Mouse (Mus musculus) forebrain, embryonic 14.5 days (tissue): ENCODE data around the gene Rab7. TPM values are rescaled to one million over a fixed set of nuclear protein-coding genes. Genes with fewer than 3 reads are reported as not detected.

Source experiments
- ATAC-seq: fragments of 200-750 bp; cut with Nextera tagmentation; 2 replicates; pipeline ENCODE4 v1.8.0; 2017; ENCODE audit warnings: mild to moderate bottlenecking, moderate library complexity
- DNase-seq: peaks from one replicate; pipeline ENCODE4 v3.0.0-alpha.2; 2015; ENCODE audit warnings: low spot score
- H3K27ac ChIP-seq: fragments of 300-500 bp; sonication (generic); 2 replicates; pipeline ENCODE4 v1.5.1; 2014; ENCODE audit warnings: low read depth, mild to moderate bottlenecking, control low read depth, low read length, moderate library complexity
- H3K27me3 ChIP-seq: fragments of 300-500 bp; sonication (generic); replicated peaks from 2 replicates; pipeline ENCODE4 v1.6.1; 2014; ENCODE audit warnings: low read length, control low read depth, mixed read lengths; ENCODE audit not compliant: control insufficient read depth, insufficient read depth
- H3K36me3 ChIP-seq: fragments of 300-500 bp; sonication (generic); 2 replicates; pipeline ENCODE4 v1.6.1; 2014; ENCODE audit warnings: low read length, control low read depth; ENCODE audit not compliant: control insufficient read depth, insufficient read depth
- H3K4me1 ChIP-seq: fragments of 300-500 bp; sonication (generic); 2 replicates; pipeline ENCODE4 v1.6.1; 2014; ENCODE audit warnings: antibody characterized with exemption, low read length, control low read depth; ENCODE audit not compliant: control insufficient read depth, insufficient read depth
- H3K4me2 ChIP-seq: fragments of 300-500 bp; sonication (generic); 2 replicates; pipeline ENCODE4 v1.6.1; 2014; ENCODE audit warnings: mild to moderate bottlenecking, control low read depth, low read length
- H3K4me3 ChIP-seq: fragments of 300-500 bp; sonication (generic); 2 replicates; pipeline ENCODE4 v1.5.1; 2014; ENCODE audit warnings: low read depth, low read length, control low read depth
- H3K9ac ChIP-seq: fragments of 300-500 bp; sonication (generic); 2 replicates; pipeline ENCODE4 v1.6.1; 2014; ENCODE audit warnings: mild to moderate bottlenecking, low read length, control low read depth, moderate library complexity
- H3K9me3 ChIP-seq: fragments of 300-500 bp; sonication (generic); replicated peaks from 2 replicates; pipeline ENCODE4 v1.6.1; 2016; ENCODE audit warnings: low read length, control low read depth, mixed read lengths; ENCODE audit not compliant: control insufficient read depth
- WGBS: fragments of 180-500 bp; shearing (Covaris S2); extraction: QIAGEN DNeasy Blood & Tissue Kit; methylation state at CpG from one replicate; pipeline ENCODE4 v1.1.7; 2014; 5-methylcytosine and 5-hydroxymethylcytosine counted together
- polyA plus RNA-seq: library from polyadenylated mRNA; unstranded; fragments of >200 nt; fragmentation: Nextera tagmentation; extraction: Ambion mirVana; gene quantifications from 2 replicates; pipeline ENCODE4 v1.2.1, GENCODE M21; 2014

Gene Rab7
- 342 and 365 TPM in 2 replicates for polyA plus RNA-seq

DNA sequence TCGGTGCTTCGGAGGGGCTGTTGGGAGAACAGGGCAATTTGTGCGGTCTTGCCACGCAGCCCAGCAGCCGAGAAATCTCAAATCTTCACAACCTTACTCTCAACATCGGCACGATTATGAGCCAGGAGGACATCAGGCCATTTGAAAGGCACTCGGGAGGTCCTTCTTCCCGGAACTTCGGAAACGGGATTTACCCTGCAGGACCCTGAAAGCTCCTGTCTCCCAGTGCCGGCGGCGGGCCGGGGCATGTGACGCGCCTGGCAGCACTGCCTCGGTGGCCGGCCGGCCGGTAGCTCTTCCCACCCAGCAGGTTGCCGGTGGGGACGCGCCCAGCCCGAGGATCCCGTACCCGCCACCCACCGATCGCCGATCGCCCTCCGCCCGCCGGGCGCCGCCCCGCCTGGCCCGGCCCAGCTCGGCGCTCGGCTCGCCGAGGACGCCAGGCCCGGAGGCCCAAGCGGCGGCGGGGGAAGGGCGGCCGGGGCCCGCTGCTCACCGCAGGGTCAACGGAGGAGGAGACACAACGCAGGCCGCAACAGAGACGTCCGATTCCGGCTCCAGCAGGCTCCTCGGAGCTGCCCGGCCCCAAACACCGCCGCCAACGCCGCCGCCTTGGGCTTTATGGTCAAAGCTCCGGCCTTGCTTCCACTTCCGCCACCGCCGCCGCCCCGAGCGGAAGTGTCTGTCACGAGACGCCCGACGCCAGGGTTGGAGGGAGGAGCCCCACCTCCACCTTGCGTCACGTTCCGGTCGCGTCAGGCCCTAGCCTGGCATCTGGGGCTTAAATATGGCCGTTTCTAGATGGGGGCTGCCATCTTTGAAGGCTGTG lies at the start of gene Rab7:
TSS of gene Rab7 (minus strand) at position 694 of the 829 bp plus-strand sequence.
- peak within 1 kb of the TSS; percentile 95 for H3K9ac ChIP-seq
- ATAC-seq (peak; percentile 100), DNase-seq (peak; percentile 98)
- H3K4me1 ChIP-seq = peaks cover 6% of the 10 kb centered on the region
- H3K4me3 ChIP-seq = peak within 1 kb of the TSS; percentile 97
- peak within 1 kb of the TSS; percentile 82 for H3K27ac ChIP-seq
- no peaks in the 10 kb centered on the region for H3K9me3 ChIP-seq
- H3K4me2 ChIP-seq = peak within 1 kb of the TSS; percentile 90
- no peaks in the 10 kb centered on the region for H3K36me3 ChIP-seq
- peaks cover 4% of the 10 kb centered on the region; the same call in 1 of the 2 replicates for H3K27me3 ChIP-seq
- under 1% methylated on average over 82 of the region's 82 CpGs for WGBS

DNA sequence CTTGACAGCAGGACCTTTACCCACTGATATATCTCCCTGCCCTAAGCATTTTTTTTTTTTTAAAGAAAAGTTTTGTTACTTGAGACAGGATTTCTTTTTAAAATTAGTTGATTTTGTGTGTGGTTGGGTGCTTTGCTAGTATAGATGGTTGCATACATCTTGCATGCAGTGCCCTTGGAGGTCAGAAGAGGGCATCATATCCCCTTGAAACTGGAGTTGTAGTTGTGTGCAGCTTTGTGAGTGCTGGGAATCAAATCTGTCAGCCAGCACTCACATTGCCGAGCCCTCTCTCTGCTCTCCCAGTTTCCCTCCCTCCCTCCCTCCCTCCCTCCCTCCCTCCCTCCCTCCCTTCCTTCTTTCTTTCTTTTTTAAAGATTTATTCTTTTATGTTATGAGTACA lies 43.9 kb upstream of the Rab7 start:
- ATAC-seq (no peak), DNase-seq (no peak)
- no peak overlapping the region for H3K4me3 ChIP-seq
- H3K4me2 ChIP-seq = no peak overlapping the region
- peaks cover 49% of the 10 kb centered on the region for H3K36me3 ChIP-seq
- no peaks in the 10 kb centered on the region for H3K27me3 ChIP-seq
- H3K9me3 ChIP-seq = no peaks in the 10 kb centered on the region
- 72% methylated on average over 1 of the region's 1 CpGs for WGBS
- no peak overlapping the region for H3K27ac ChIP-seq
- no peak overlapping the region for H3K9ac ChIP-seq
- H3K4me1 ChIP-seq = peaks cover 12% of the 10 kb centered on the region

GRCm38 (mm10) chr6:88084278-88085151 lies 39.4 kb upstream of the Rab7 start, which contains the start of gene Rpn1:
Gene Rpn1, plus strand, starts transcription at chr6:88084482.
- Histone ChIP-seq H3K9ac (peak within 1 kb of the TSS; percentile 96), H3K4me2 (peak within 1 kb of the TSS; percentile 86), H3K27ac (peak within 1 kb of the TSS; percentile 60; the same call in 1 of the 2 replicates), H3K36me3 (peaks cover 8% of the 10 kb centered on the region; the same call in 1 of the 2 replicates), H3K4me1 (peaks cover 16% of the 10 kb centered on the region), H3K4me3 (peak within 1 kb of the TSS; percentile 99), H3K27me3 (no peaks in the 10 kb centered on the region), H3K9me3 (no peaks in the 10 kb centered on the region)
- DNase-seq = peak; percentile 96
- under 1% methylated on average over 56 of the region's 71 CpGs for WGBS
- ATAC-seq = peak; percentile 99

DNA sequence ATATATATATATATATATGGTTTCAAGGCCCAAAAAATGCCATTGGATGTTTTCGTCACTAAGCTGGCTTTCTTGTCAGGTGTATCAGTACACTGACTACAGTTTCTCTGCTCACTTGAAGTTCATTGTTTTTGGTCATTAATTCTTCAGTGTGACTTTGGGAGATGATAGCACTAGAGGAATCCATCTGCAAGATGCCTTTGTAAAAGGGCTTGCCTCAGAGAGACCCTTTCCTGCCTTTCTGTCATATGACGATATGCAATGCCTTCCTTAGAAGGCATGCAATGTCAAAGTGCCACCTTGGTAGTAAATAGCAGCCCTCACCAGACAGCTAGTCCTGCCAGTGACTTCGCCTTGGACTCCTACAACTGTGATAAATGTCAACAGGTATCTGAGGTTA lies 38.6 kb upstream of the Rab7 start:
- peaks cover 16% of the 10 kb centered on the region for H3K4me1 ChIP-seq
- ATAC-seq = peak; percentile 32; the same call in 1 of the 2 replicates
- H3K9me3 ChIP-seq = no peaks in the 10 kb centered on the region
- H3K27me3 ChIP-seq = 0 out of 2 replicates have a peak, but pooled peaks cover 3% of the 10 kb centered on the region
- H3K4me3 ChIP-seq = peak overlapping the region; percentile 99
- H3K36me3 ChIP-seq = peaks cover 4% of the 10 kb centered on the region; the same call in 1 of the 2 replicates
- H3K27ac ChIP-seq = no peak overlapping the region
- peak overlapping the region; percentile 86 for H3K4me2 ChIP-seq
- no peak overlapping the region for H3K9ac ChIP-seq
- DNase-seq = no peak
- 61% methylated on average over 3 of the region's 3 CpGs for WGBS

- Histone ChIP-seq H3K4me1 (peaks cover 16% of the 10 kb centered on the region), H3K4me3 (no peak overlapping the region), H3K9me3 (no peaks in the 10 kb centered on the region), H3K36me3 (no peaks in the 10 kb centered on the region), H3K27me3 (0 out of 2 replicates have a peak, but pooled peaks cover 3% of the 10 kb centered on the region), H3K27ac (no peak overlapping the region), H3K4me2 (no peak overlapping the region), H3K9ac (no peak overlapping the region)
- DNase-seq (no peak), ATAC-seq (no peak)
- WGBS = 87% methylated on average over 7 of the region's 7 CpGs
Observed at GRCm38 (mm10) chr6:88083095-88083494, 38.0 kb upstream of the Rab7 start.

GRCm38 (mm10) chr6:88075960-88076517 lies 31.0 kb upstream of the Rab7 start:
- H3K4me2 ChIP-seq = no peak overlapping the region; the same call in 1 of the 2 replicates
- no peak overlapping the region for H3K9ac ChIP-seq
- WGBS = 89% methylated on average over 1 of the region's 1 CpGs
- no peak overlapping the region for H3K27ac ChIP-seq
- H3K4me1 ChIP-seq = no peaks in the 10 kb centered on the region
- no peak overlapping the region for H3K4me3 ChIP-seq
- H3K36me3 ChIP-seq = no peaks in the 10 kb centered on the region
- DNase-seq (no peak), ATAC-seq (no peak)
- H3K9me3 ChIP-seq = no peaks in the 10 kb centered on the region
- 0 out of 2 replicates have a peak, but pooled peaks cover 3% of the 10 kb centered on the region for H3K27me3 ChIP-seq

GRCm38 (mm10) chr6:88074752-88075554 lies 29.9 kb upstream of the Rab7 start:
- no peaks in the 10 kb centered on the region for H3K4me1 ChIP-seq
- no peaks in the 10 kb centered on the region for H3K9me3 ChIP-seq
- peak overlapping the region; percentile 93 for H3K27ac ChIP-seq
- H3K4me3 ChIP-seq = peak overlapping the region; percentile 40
- H3K27me3 ChIP-seq = 0 out of 2 replicates have a peak, but pooled peaks cover 3% of the 10 kb centered on the region
- peak overlapping the region; percentile 73 for H3K4me2 ChIP-seq
- WGBS = 3% methylated on average over 32 of the region's 32 CpGs
- DNase-seq (peak; percentile 97), ATAC-seq (peak; percentile 99)
- H3K9ac ChIP-seq = peak overlapping the region; percentile 73
- H3K36me3 ChIP-seq = no peaks in the 10 kb centered on the region

GRCm38 (mm10) chr6:88071216-88071615 lies 26.1 kb upstream of the Rab7 start:
- Histone ChIP-seq H3K4me1 (no peaks in the 10 kb centered on the region), H3K4me2 (no peak overlapping the region), H3K27ac (no peak overlapping the region), H3K27me3 (no peaks in the 10 kb centered on the region), H3K36me3 (no peaks in the 10 kb centered on the region), H3K9me3 (no peaks in the 10 kb centered on the region), H3K4me3 (no peak overlapping the region), H3K9ac (no peak overlapping the region)
- no peak for DNase-seq
- WGBS = 77% methylated on average over 5 of the region's 5 CpGs
- no peak for ATAC-seq
